Mouse (Mus musculus) embryonic facial prominence, embryonic 12.5 days (tissue): ENCODE data around the gene Esam. TPM values are rescaled to one million over a fixed set of nuclear protein-coding genes. Genes with fewer than 3 reads are reported as not detected.

Experiments
- ATAC-seq: fragments of 200-750 bp; cut with Nextera tagmentation; 2 replicates; pipeline ENCODE4 v1.8.0; 2017; ENCODE audit not compliant: insufficient number of reproducible peaks, insufficient read depth, low FRiP score, low TSS enrichment
- H3K27ac ChIP-seq: fragments of 300-500 bp; sonication (generic); 2 replicates; pipeline ENCODE4 v1.5.1; 2016; ENCODE audit warnings: mild to moderate bottlenecking
- H3K27me3 ChIP-seq: fragments of 300-500 bp; sonication (generic); 2 replicates; pipeline ENCODE4 v1.6.1; 2016; ENCODE audit warnings: mild to moderate bottlenecking, moderate library complexity
- H3K36me3 ChIP-seq: fragments of 300-500 bp; sonication (generic); 2 replicates; pipeline ENCODE4 v1.6.1; 2016; ENCODE audit warnings: mild to moderate bottlenecking
- H3K4me1 ChIP-seq: fragments of 300-500 bp; sonication (generic); 2 replicates; pipeline ENCODE4 v1.6.1; 2016
- H3K4me2 ChIP-seq: fragments of 300-500 bp; sonication (generic); replicated peaks from 2 replicates; pipeline ENCODE4 v1.6.1; 2016; ENCODE audit warnings: mild to moderate bottlenecking, moderate library complexity
- H3K4me3 ChIP-seq: fragments of 300-500 bp; sonication (generic); 2 replicates; pipeline ENCODE4 v1.5.1; 2016; ENCODE audit warnings: mild to moderate bottlenecking
- H3K9ac ChIP-seq: fragments of 300-500 bp; sonication (generic); 2 replicates; pipeline ENCODE4 v1.6.1; 2016; ENCODE audit warnings: mild to moderate bottlenecking, moderate library complexity
- H3K9me3 ChIP-seq: fragments of 300-500 bp; sonication (generic); 2 replicates; pipeline ENCODE4 v1.6.1; 2016; ENCODE audit warnings: mild to moderate bottlenecking, moderate library complexity
- WGBS: fragments of 180-500 bp; shearing (Covaris S2); methylation state at CpG from one replicate; pipeline ENCODE4 v1.1.7; 2016; 5-methylcytosine and 5-hydroxymethylcytosine counted together
- polyA plus RNA-seq: library from polyadenylated mRNA; unstranded; fragments of >200 nt; fragmentation: Nextera tagmentation; extraction: Ambion mirVana; gene quantifications from 2 replicates; pipeline ENCODE4 v1.2.1, GENCODE M21; 2016

Gene Esam
- polyA plus RNA-seq: 34.0 and 38.3 TPM in 2 replicates

GRCm38 (mm10) chr9:37527396-37528224 is at the start of gene Esam:
TSS of gene Esam (plus strand) at chr9:37528078.
- Histone ChIP-seq H3K4me1 (peaks cover 26% of the 10 kb centered on the region), H3K4me2 (peak within 1 kb of the TSS; percentile 32), H3K4me3 (peak within 1 kb of the TSS; percentile 10; the same call in 1 of the 2 replicates), H3K27ac (0 out of 2 replicates have a peak within 1 kb of the TSS, but pooled peaks have one; percentile 4), H3K9ac (no peak within 1 kb of the TSS), H3K27me3 (peaks cover 68% of the 10 kb centered on the region), H3K36me3 (peaks cover 13% of the 10 kb centered on the region), H3K9me3 (no peaks in the 10 kb centered on the region)
- no peak for ATAC-seq
- 3% methylated on average over 40 of the region's 41 CpGs for WGBS

- Histone ChIP-seq H3K9me3 (no peaks in the 10 kb centered on the region), H3K4me3 (no peak overlapping the region), H3K36me3 (no peaks in the 10 kb centered on the region), H3K4me2 (no peak overlapping the region), H3K4me1 (peaks cover 9% of the 10 kb centered on the region), H3K9ac (no peak overlapping the region), H3K27me3 (no peaks in the 10 kb centered on the region), H3K27ac (no peak overlapping the region)
- no peak for ATAC-seq
- 77% methylated on average over 5 of the region's 5 CpGs for WGBS
Observed at GRCm38 (mm10) chr9:37485146-37485545, 42.7 kb upstream of the Esam start.

GRCm38 (mm10) chr9:37488041-37488440 is 39.8 kb upstream of the Esam start:
- peaks cover 19% of the 10 kb centered on the region for H3K4me1 ChIP-seq
- ATAC-seq: no peak
- H3K27ac ChIP-seq: peak overlapping the region; percentile 99
- peak overlapping the region; percentile 98 for H3K4me3 ChIP-seq
- H3K9ac ChIP-seq: peak overlapping the region; percentile 93; the same call in 1 of the 2 replicates
- H3K4me2 ChIP-seq: peak overlapping the region; percentile 82
- WGBS: 35% methylated on average over 4 of the region's 4 CpGs
- H3K36me3 ChIP-seq: 0 out of 2 replicates have a peak, but pooled peaks cover 3% of the 10 kb centered on the region
- H3K9me3 ChIP-seq: no peaks in the 10 kb centered on the region
- no peaks in the 10 kb centered on the region for H3K27me3 ChIP-seq

- Histone ChIP-seq H3K9me3 (no peaks in the 10 kb centered on the region), H3K4me3 (peak within 1 kb of the TSS; percentile 98), H3K27ac (peak within 1 kb of the TSS; percentile 99), H3K4me2 (peak within 1 kb of the TSS; percentile 82), H3K27me3 (no peaks in the 10 kb centered on the region), H3K36me3 (peaks cover 6% of the 10 kb centered on the region; the same call in 1 of the 2 replicates), H3K9ac (peak within 1 kb of the TSS; percentile 93), H3K4me1 (peaks cover 19% of the 10 kb centered on the region)
- WGBS: under 1% methylated on average over 43 of the region's 44 CpGs
- peak; percentile 97 for ATAC-seq
Observed at GRCm38 (mm10) chr9:37488611-37489396, 39.1 kb upstream of the Esam start, which contains the start of gene Msantd2. TSS of gene Msantd2 (plus strand) at chr9:37489319.

GRCm38 (mm10) chr9:37489446-37490120 is 38.3 kb upstream of the Esam start:
- Histone ChIP-seq H3K4me1 (peaks cover 19% of the 10 kb centered on the region), H3K27me3 (no peaks in the 10 kb centered on the region), H3K27ac (peak overlapping the region; percentile 99), H3K9ac (peak overlapping the region; percentile 93), H3K4me2 (peak overlapping the region; percentile 82), H3K36me3 (peaks cover 10% of the 10 kb centered on the region; the same call in 1 of the 2 replicates), H3K4me3 (peak overlapping the region; percentile 98), H3K9me3 (no peaks in the 10 kb centered on the region)
- WGBS: under 1% methylated on average over 65 of the region's 75 CpGs
- peak; percentile 77 for ATAC-seq

- Histone ChIP-seq H3K27me3 (no peaks in the 10 kb centered on the region), H3K36me3 (peaks cover 10% of the 10 kb centered on the region; the same call in 1 of the 2 replicates), H3K4me2 (no peak overlapping the region), H3K27ac (no peak overlapping the region), H3K4me3 (no peak overlapping the region), H3K9ac (no peak overlapping the region), H3K9me3 (no peaks in the 10 kb centered on the region), H3K4me1 (peaks cover 4% of the 10 kb centered on the region)
- no peak for ATAC-seq
- 51% methylated on average over 3 of the region's 3 CpGs for WGBS
Observed at GRCm38 (mm10) chr9:37495761-37496160, 32.1 kb upstream of the Esam start.

- H3K27me3 ChIP-seq: no peaks in the 10 kb centered on the region
- no peak overlapping the region for H3K9ac ChIP-seq
- ATAC-seq: no peak
- H3K4me1 ChIP-seq: no peaks in the 10 kb centered on the region; the same call in 1 of the 2 replicates
- H3K36me3 ChIP-seq: peaks cover 10% of the 10 kb centered on the region; the same call in 1 of the 2 replicates
- H3K4me2 ChIP-seq: no peak overlapping the region
- H3K27ac ChIP-seq: no peak overlapping the region
- no peaks in the 10 kb centered on the region for H3K9me3 ChIP-seq
- no peak overlapping the region for H3K4me3 ChIP-seq
Observed at GRCm38 (mm10) chr9:37496325-37496724, 31.6 kb upstream of the Esam start.

GRCm38 (mm10) chr9:37500201-37500600 is 27.7 kb upstream of the Esam start:
- Histone ChIP-seq H3K9me3 (no peaks in the 10 kb centered on the region), H3K4me1 (no peaks in the 10 kb centered on the region), H3K4me2 (no peak overlapping the region), H3K36me3 (no peaks in the 10 kb centered on the region), H3K4me3 (no peak overlapping the region), H3K27ac (no peak overlapping the region), H3K27me3 (no peaks in the 10 kb centered on the region), H3K9ac (no peak overlapping the region)
- 82% methylated on average over 3 of the region's 3 CpGs for WGBS
- ATAC-seq: no peak

- Histone ChIP-seq H3K36me3 (no peaks in the 10 kb centered on the region), H3K4me2 (no peak overlapping the region), H3K27ac (no peak overlapping the region), H3K4me3 (no peak overlapping the region), H3K9ac (no peak overlapping the region), H3K9me3 (no peaks in the 10 kb centered on the region), H3K4me1 (no peaks in the 10 kb centered on the region), H3K27me3 (no peaks in the 10 kb centered on the region)
- WGBS: 93% methylated on average over 1 of the region's 1 CpGs
- ATAC-seq: no peak
Observed at GRCm38 (mm10) chr9:37501170-37501569, 26.7 kb upstream of the Esam start.

- no peaks in the 10 kb centered on the region for H3K27me3 ChIP-seq
- H3K9ac ChIP-seq: no peak overlapping the region
- H3K27ac ChIP-seq: no peak overlapping the region
- H3K4me2 ChIP-seq: no peak overlapping the region
- no peaks in the 10 kb centered on the region for H3K4me1 ChIP-seq
- H3K36me3 ChIP-seq: no peaks in the 10 kb centered on the region
- ATAC-seq: no peak
- H3K9me3 ChIP-seq: no peaks in the 10 kb centered on the region
- H3K4me3 ChIP-seq: no peak overlapping the region
Observed at GRCm38 (mm10) chr9:37504348-37504747, 23.5 kb upstream of the Esam start.

GRCm38 (mm10) chr9:37506023-37506422 is 21.9 kb upstream of the Esam start:
- no peak for ATAC-seq
- no peak overlapping the region for H3K4me2 ChIP-seq
- no peak overlapping the region for H3K4me3 ChIP-seq
- H3K27ac ChIP-seq: no peak overlapping the region
- no peaks in the 10 kb centered on the region for H3K36me3 ChIP-seq
- H3K4me1 ChIP-seq: no peaks in the 10 kb centered on the region
- no peaks in the 10 kb centered on the region for H3K27me3 ChIP-seq
- no peaks in the 10 kb centered on the region for H3K9me3 ChIP-seq
- 91% methylated on average over 1 of the region's 1 CpGs for WGBS
- H3K9ac ChIP-seq: no peak overlapping the region
